Mouse (Mus musculus) neural tube, embryonic 14.5 days (tissue): ENCODE data around the gene Fer1l5. TPM values are rescaled to one million over a fixed set of nuclear protein-coding genes. Genes with fewer than 3 reads are reported as not detected.

Source experiments
- ATAC-seq: fragments of 200-750 bp; cut with Nextera tagmentation; 2 replicates; pipeline ENCODE4 v1.8.0; 2017; ENCODE audit warnings: low read depth, mild to moderate bottlenecking, moderate TSS enrichment, moderate library complexity
- H3K27ac ChIP-seq: fragments of 300-500 bp; sonication (generic); 2 replicates; pipeline ENCODE4 v1.5.1; 2014; ENCODE audit warnings: low read depth, mild to moderate bottlenecking, control low read depth, low read length, moderate library complexity, mixed read lengths
- H3K27me3 ChIP-seq: fragments of 300-500 bp; sonication (generic); 2 replicates; pipeline ENCODE4 v1.6.1; 2014; ENCODE audit warnings: low read length; ENCODE audit not compliant: control insufficient read depth, insufficient read depth
- H3K36me3 ChIP-seq: fragments of 300-500 bp; sonication (generic); 2 replicates; pipeline ENCODE4 v1.6.1; 2014; ENCODE audit warnings: low read length, mixed read lengths; ENCODE audit not compliant: control insufficient read depth, insufficient read depth
- H3K4me1 ChIP-seq: fragments of 300-500 bp; sonication (generic); 2 replicates; pipeline ENCODE4 v1.6.1; 2014; ENCODE audit warnings: low read length; ENCODE audit not compliant: control insufficient read depth, insufficient read depth
- H3K4me2 ChIP-seq: fragments of 300-500 bp; sonication (generic); 2 replicates; pipeline ENCODE4 v1.6.1; 2014; ENCODE audit warnings: mild to moderate bottlenecking, low read depth, low read length, control low read depth
- H3K4me3 ChIP-seq: fragments of 300-500 bp; sonication (generic); 2 replicates; pipeline ENCODE4 v1.5.1; 2014; ENCODE audit warnings: low read depth, low read length, control low read depth, mixed read lengths
- H3K9ac ChIP-seq: fragments of 300-500 bp; sonication (generic); replicated peaks from 2 replicates; pipeline ENCODE4 v1.6.1; 2014; ENCODE audit warnings: low read depth, mild to moderate bottlenecking, control low read depth, low read length, mixed read lengths
- H3K9me3 ChIP-seq: fragments of 300-500 bp; sonication (generic); 2 replicates; pipeline ENCODE4 v1.6.1; 2016; ENCODE audit warnings: low read length; ENCODE audit not compliant: control insufficient read depth
- WGBS: fragments of 180-500 bp; shearing (Covaris S2); extraction: QIAGEN DNeasy Blood & Tissue Kit; methylation state at CpG from one replicate; pipeline ENCODE4 v1.1.7; 2014; 5-methylcytosine and 5-hydroxymethylcytosine counted together
- polyA plus RNA-seq: library from polyadenylated mRNA; unstranded; fragments of >200 nt; fragmentation: Nextera tagmentation; extraction: Ambion mirVana; gene quantifications from 2 replicates; pipeline ENCODE4 v1.2.1, GENCODE M21; 2014

Gene Fer1l5
- polyA plus RNA-seq, 1 experiment from 2014 or later: 1.7 TPM

DNA sequence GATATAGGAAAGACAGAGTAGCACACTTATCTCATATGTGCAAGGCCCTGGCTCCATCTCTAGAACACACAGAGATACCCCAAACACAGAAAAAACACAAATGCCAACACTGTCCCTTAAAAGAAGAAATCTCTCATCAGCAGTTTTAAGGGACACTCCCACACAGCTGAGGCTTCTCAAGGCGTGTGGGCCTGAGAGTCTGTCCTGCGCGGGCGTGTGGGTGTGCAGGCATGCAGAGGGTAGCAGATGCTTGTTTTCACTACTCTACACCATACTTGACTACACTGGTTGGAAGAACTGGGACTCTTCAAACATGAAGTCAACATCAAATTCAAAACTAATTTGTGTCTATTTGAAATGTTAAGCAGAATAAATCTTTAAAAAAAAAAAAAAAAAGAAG, 19.7 kb upstream of the Fer1l5 start:
- no peak for ATAC-seq
- no peak overlapping the region for H3K9ac ChIP-seq
- 92% methylated on average over 4 of the region's 4 CpGs for WGBS

DNA sequence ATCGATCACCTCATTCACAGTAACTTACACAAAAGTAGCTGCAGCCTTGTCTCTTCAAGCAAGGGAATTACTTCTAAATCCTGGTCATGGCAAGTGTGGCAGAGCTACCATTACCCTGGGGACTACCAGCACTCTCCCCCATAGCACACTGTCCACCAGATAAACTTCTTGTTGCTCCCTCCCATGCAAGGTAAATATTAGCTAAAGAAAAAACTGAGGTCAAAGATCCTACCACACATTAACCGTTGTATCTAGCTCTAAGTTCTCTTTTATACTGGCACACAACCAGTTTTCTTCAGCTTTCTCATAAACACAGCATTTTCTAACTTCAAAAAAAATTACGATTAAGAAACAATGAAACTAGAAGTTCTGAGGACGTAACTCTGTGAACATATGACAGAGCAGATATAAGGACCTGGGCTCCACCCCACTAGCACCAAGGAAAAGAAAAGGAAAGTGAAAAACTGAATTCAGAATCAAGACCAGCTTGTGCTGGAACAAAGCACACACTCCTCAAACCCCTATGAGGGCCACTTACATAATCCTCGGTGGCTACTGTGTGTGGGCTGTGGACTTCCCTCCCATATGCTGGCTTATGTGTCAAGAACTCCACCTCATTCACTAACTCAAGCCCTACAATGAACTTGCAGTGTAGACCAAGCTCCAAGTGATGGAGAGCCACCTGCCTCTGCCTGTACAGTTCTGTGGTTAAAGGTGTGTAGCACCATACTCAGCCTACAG, 15.0 kb upstream of the Fer1l5 start:
- Histone ChIP-seq H3K9me3 (no peaks in the 10 kb centered on the region), H3K9ac (no peak overlapping the region), H3K4me1 (no peaks in the 10 kb centered on the region), H3K27me3 (no peaks in the 10 kb centered on the region), H3K4me2 (no peak overlapping the region), H3K27ac (no peak overlapping the region), H3K4me3 (no peak overlapping the region), H3K36me3 (peaks cover 44% of the 10 kb centered on the region)
- WGBS: 95% methylated on average over 5 of the region's 5 CpGs
- ATAC-seq: no peak

More for the DNA sequence above, 19.7 kb upstream of the Fer1l5 start:
- Histone ChIP-seq H3K36me3 (peaks cover 80% of the 10 kb centered on the region), H3K4me1 (no peaks in the 10 kb centered on the region), H3K27ac (no peak overlapping the region), H3K27me3 (no peaks in the 10 kb centered on the region), H3K4me2 (no peak overlapping the region), H3K9me3 (no peaks in the 10 kb centered on the region), H3K4me3 (no peak overlapping the region)

DNA sequence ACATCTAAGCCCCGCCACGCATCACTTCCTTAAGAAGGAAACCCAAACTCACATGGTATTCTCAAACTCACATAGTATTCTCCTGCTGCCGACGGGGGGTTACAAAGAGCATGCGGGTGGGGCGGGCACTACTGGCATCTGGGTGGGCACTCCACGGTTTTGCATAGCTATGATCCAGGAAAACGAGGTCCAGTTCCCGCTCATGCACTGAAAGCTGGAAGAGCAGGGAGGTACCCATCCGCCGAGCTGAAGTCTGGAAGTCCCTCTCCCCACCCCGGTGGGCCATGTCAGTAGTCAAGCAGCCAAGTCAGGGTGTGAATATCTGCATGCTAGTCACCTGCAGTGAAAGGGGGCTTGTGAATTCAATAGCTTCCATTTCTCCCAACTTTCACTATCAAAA, 4.4 kb upstream of the Fer1l5 start:
- peaks cover 16% of the 10 kb centered on the region; the same call in 1 of the 2 replicates for H3K36me3 ChIP-seq
- WGBS: 70% methylated on average over 12 of the region's 12 CpGs
- H3K4me2 ChIP-seq: peak overlapping the region; percentile 76

DNA sequence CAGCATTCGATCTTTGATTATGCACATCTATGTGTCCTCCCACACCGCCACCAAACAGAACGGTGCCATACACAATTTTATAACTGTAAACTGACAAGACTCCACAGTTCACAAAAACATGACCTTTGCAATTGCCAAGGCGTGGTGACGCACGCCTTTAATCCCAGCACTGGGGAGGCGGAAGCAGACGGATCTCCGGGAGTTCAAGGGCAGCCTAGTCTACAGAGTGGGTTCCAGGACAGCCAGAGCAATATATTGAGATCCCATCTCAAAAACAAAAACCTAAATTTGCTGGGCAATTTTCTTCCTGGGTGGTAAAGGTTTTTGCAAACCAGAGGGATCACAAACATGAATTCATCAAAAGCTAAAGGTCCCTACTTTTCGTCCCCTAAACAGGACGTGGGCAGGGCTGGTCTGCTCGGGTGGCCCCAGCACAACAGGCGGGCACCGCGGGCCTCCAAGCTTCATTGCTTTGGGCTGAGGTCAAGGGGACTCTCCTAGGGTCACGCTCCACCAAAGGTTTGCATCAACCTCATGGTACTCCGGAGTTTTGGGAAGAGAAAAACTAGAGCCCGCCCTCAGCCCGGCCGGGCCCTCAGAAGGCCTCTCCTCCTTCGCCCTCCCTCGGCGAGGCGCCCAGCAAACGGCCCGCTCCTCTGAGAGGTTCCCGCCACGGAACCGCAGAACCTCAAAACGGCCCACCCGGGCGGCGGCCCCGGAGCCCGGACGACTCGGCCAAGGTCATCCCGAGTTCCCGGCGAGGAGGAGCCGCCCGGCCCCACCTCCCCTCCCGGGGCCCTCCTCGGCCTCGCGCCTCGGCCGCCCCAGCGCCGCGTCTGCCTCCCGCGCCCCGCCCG, 3.8 kb upstream of the Fer1l5 start:
- Histone ChIP-seq H3K9me3 (no peaks in the 10 kb centered on the region), H3K36me3 (peaks cover 12% of the 10 kb centered on the region; the same call in 1 of the 2 replicates), H3K4me1 (peaks cover 10% of the 10 kb centered on the region; the same call in 1 of the 2 replicates), H3K27ac (peak overlapping the region; percentile 55), H3K4me3 (peak overlapping the region; percentile 87), H3K4me2 (peak overlapping the region; percentile 76), H3K9ac (peak overlapping the region; percentile 91), H3K27me3 (no peaks in the 10 kb centered on the region)
- ATAC-seq: peak; percentile 75
- 5% methylated on average over 46 of the region's 55 CpGs for WGBS

More for the DNA sequence above, 4.4 kb upstream of the Fer1l5 start:
- Histone ChIP-seq H3K27ac (no peak overlapping the region), H3K4me3 (peak overlapping the region; percentile 87), H3K4me1 (peaks cover 10% of the 10 kb centered on the region; the same call in 1 of the 2 replicates), H3K27me3 (no peaks in the 10 kb centered on the region), H3K9me3 (no peaks in the 10 kb centered on the region), H3K9ac (no peak overlapping the region)
- ATAC-seq: no peak

DNA sequence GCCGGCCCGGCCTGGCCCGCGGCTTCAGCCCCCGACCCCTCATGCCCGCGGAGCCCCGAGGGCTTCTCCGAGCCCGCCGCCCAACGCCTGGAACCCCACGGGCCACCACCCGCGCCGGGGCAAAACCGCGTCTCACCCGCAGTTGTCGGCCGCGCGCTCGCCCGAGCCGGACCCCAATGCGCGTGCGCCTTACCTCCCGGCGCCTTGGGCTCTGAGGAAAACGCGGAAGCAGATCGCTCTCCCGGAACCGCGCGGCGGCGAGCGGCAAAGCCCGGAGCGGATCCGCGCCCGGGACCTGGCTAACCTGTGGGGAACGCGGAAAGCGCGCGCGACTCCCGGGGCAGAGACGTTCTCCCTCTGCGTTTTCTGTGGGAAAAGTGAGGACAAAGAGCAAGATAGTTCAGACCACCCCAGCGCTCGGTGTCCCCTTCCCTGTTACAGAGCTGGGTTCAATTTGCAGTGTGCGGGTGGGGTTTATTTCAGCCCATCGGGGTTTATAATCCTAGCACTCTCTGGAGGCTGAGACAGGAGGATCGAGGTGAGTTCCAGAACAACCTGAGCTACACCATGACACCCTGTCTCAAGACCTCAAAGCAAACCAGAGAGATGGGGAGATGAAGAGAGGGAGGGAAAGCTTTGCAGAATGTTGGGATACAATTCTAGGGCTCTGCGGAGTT, 3.0 kb upstream of the Fer1l5 start, which contains the start of gene Kansl3:
TSS of gene Kansl3 (minus strand) at position 213 of the 677 bp plus-strand sequence.
- Histone ChIP-seq H3K27me3 (no peaks in the 10 kb centered on the region), H3K36me3 (peaks cover 7% of the 10 kb centered on the region; the same call in 1 of the 2 replicates), H3K9me3 (no peaks in the 10 kb centered on the region), H3K4me3 (peak within 1 kb of the TSS; percentile 87), H3K4me2 (peak within 1 kb of the TSS; percentile 76), H3K4me1 (peaks cover 10% of the 10 kb centered on the region; the same call in 1 of the 2 replicates), H3K9ac (peak within 1 kb of the TSS; percentile 91), H3K27ac (peak within 1 kb of the TSS; percentile 55)
- WGBS: 5% methylated on average over 60 of the region's 61 CpGs
- ATAC-seq: peak; percentile 84

DNA sequence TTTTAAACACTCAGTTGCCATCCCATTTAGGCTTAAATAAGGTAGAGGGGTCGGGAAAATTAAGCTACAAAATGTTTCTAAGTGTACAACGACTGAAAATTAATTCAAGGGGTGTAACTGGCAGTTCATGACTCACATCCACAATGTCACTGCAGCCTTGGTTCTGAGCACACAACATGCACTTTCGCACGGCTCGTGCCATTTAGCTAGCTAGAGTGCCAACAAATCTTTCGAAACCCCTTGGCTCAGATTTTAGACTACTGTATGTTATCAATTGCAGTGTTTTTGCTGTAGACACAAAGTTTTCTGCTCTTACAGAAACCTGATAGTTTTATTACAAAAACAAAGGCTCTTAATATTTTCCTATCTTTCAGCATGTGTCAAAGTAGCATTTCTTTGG, 1.2 kb upstream of the Fer1l5 start:
- H3K9me3 ChIP-seq: no peaks in the 10 kb centered on the region
- H3K36me3 ChIP-seq: no peaks in the 10 kb centered on the region
- no peak for ATAC-seq
- H3K9ac ChIP-seq: no peak overlapping the region
- H3K4me2 ChIP-seq: no peak overlapping the region
- WGBS: 85% methylated on average over 6 of the region's 6 CpGs
- no peaks in the 10 kb centered on the region for H3K27me3 ChIP-seq
- no peak overlapping the region for H3K27ac ChIP-seq
- H3K4me3 ChIP-seq: no peak overlapping the region
- peaks cover 10% of the 10 kb centered on the region; the same call in 1 of the 2 replicates for H3K4me1 ChIP-seq

DNA sequence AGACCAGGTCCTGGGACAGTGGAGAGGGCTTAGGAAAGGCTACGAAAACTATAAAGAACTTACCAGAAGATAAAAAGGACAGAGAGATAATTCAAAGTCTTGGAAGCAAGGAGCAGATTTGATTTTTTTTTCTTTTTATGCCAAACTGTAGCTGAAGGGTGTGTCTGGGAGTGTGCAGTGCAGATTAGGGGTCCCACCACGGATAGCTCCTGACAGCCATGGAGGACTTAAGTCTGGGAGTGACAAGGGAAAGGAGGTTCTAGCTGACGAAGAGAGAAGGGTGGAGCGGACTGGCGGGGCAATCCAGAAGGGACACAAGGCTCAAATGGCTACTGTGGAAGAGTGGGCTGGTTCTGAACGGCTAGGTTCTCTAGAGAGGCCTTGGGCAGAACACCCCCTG, 6.8 kb downstream of the Fer1l5 start:
- no peak overlapping the region for H3K4me3 ChIP-seq
- 85% methylated on average over 6 of the region's 6 CpGs for WGBS
- no peaks in the 10 kb centered on the region for H3K27me3 ChIP-seq
- no peaks in the 10 kb centered on the region for H3K9me3 ChIP-seq
- no peak for ATAC-seq
- no peak overlapping the region for H3K9ac ChIP-seq
- H3K4me1 ChIP-seq: no peaks in the 10 kb centered on the region
- H3K27ac ChIP-seq: no peak overlapping the region
- H3K4me2 ChIP-seq: no peak overlapping the region
- no peaks in the 10 kb centered on the region for H3K36me3 ChIP-seq

DNA sequence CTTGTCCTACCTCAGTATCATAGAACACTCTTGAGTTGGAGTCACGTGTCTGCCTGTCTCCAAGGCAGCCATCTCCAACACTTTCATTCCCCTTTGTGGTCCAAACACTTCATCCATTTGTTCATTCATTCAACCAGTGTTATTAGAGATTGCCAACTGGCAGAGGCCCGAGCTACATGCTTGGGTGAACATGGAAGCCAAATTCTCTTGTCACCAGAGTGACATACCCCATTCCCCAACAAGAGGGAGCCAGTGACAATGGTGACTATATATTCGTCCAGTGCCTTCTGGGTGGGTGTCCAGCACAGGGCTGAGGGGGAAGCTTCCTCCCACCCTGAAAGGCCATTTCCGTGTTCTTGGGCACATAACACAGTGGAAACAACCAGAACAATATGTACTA, 7.5 kb downstream of the Fer1l5 start:
- H3K4me3 ChIP-seq: no peak overlapping the region
- no peaks in the 10 kb centered on the region for H3K4me1 ChIP-seq
- H3K9ac ChIP-seq: no peak overlapping the region
- H3K27me3 ChIP-seq: no peaks in the 10 kb centered on the region
- no peak for ATAC-seq
- H3K4me2 ChIP-seq: no peak overlapping the region
- no peak overlapping the region for H3K27ac ChIP-seq
- no peaks in the 10 kb centered on the region for H3K36me3 ChIP-seq
- no peaks in the 10 kb centered on the region for H3K9me3 ChIP-seq
- 68% methylated on average over 4 of the region's 4 CpGs for WGBS
